Mouse (Mus musculus): ENCODE results near the gene Gbp2. TPM values are rescaled to one million over a fixed set of nuclear protein-coding genes. Genes with fewer than 3 reads are reported as not detected.

Gene Gbp2
- total RNA-seq, 2 experiments from 2014 or later, result 1.0 to 1.4 TPM

- no peak for DNase-seq (ENCODE audit: extremely low spot score in 1 of 2, low spot score in 2 of 2)
- intact Hi-C loops (cut with DNase I), result no loop called here
Observed at GRCm38 (mm10) chr3:142664723-142665122, 44.3 kb downstream of the Gbp2 start.

- no peak for DNase-seq (ENCODE audit: extremely low spot score in 1 of 2, low spot score in 2 of 2)
- intact Hi-C loops (cut with DNase I), result no loop called here
Observed at GRCm38 (mm10) chr3:142674607-142675006, 54.2 kb downstream of the Gbp2 start.

Small RNAs within 50 kb of the gene (microRNA-seq; reads per million reads assigned to microRNA genes)
- not detected for gene Mir6381

Other genes with a start within 250 kb of the Gbp2 start
- gene Pdlim5, start 224.9 kb upstream of the Gbp2 start, total RNA-seq (2021), result 10 to 100 TPM; 18.4 to 18.9 TPM
- gene Gbp5, start 126.6 kb upstream of the Gbp2 start, total RNA-seq (2021), result 1 to 10 TPM; 1.0 to 1.5 TPM
- 1 to 10 TPM; 3.4 to 3.8 TPM for gene Gbp7, start 90.3 kb upstream of the Gbp2 start, total RNA-seq (2021)
- 1 to 10 TPM; 4.2 TPM for gene Gbp3, start 60.6 kb upstream of the Gbp2 start, total RNA-seq (2021)
- not detected for gene Gbp2b, start 25.8 kb upstream of the Gbp2 start, total RNA-seq (2021)
- gene Kyat3, start 80.4 kb downstream of the Gbp2 start, total RNA-seq (2021), result 1 to 10 TPM; 3.2 to 3.7 TPM
- gene Gtf2b, start 144.4 kb downstream of the Gbp2 start, total RNA-seq (2021), result 10 to 100 TPM; 35.1 to 40.0 TPM

Data from left cerebral cortex, postnatal 10 days (tissue).